Comparison of ENCODE assay signal across 8 mouse cellular contexts in genomic region chr7:4877226-4877625, GRCm38 (mm10). TPM values are rescaled to one million over a fixed set of nuclear protein-coding genes. Genes with fewer than 3 reads are reported as not detected.
A peak's percentile ranks its signal among the peaks of the same experiment; 100 is the strongest.
DNase-seq lines count a peak whose midpoint lies in the region; ATAC-seq and TF ChIP-seq lines count a peak whose summit lies in the region.

No protein-coding gene starts in this region.

- H3ac ChIP-seq in myocyte (ENCODE audit: control insufficient read depth, insufficient read length), result no peak overlapping the region

- H3K9me3 ChIP-seq in embryonic facial prominence, embryonic 10.5 days, result peaks cover 4% of the 10 kb centered on the region; the same call in 1 of the 2 replicates

- no peaks in the 10 kb centered on the region for H3K27me3 ChIP-seq in embryonic facial prominence, embryonic 10.5 days (replicated peaks; ENCODE audit: low read depth, poor library complexity, severe bottlenecking)
- no peaks in the 10 kb centered on the region for H3K27me3 ChIP-seq in myocyte (ENCODE audit: control insufficient read depth, insufficient read depth, insufficient read length)

- no peak for TF ChIP-seq POLR2A in myocyte (IDR thresholded peaks at IDR 0.05; ENCODE audit: insufficient read length, low read depth)

- H3K4me3 ChIP-seq in left cerebral cortex, adult 2 months, result peak overlapping the region; percentile 62
- peak overlapping the region; percentile 68 for H3K4me3 ChIP-seq in embryonic facial prominence, embryonic 10.5 days
- peak overlapping the region; percentile 20 for H3K4me3 ChIP-seq in myocyte

- peak; percentile 32 for ATAC-seq in inflammation-experienced regulatory T-cells, adult 6 months

- no peaks in the 10 kb centered on the region for H3K79me2 ChIP-seq in myocyte (ENCODE audit: control insufficient read depth, insufficient read depth)

- peak overlapping the region; percentile 71; the same call in 1 of the 2 replicates for H3K27ac ChIP-seq in left cerebral cortex, adult 2 months
- peak overlapping the region; percentile 76 for H3K27ac ChIP-seq in embryonic facial prominence, embryonic 10.5 days (replicated peaks)

- intact Hi-C loops in left cerebral cortex, adult 2 months (cut with DNase I), result no loop called here
- intact Hi-C loops in left cerebral cortex, postnatal 36 days (cut with DNase I), result no loop called here

- no peaks in the 10 kb centered on the region for H3K36me3 ChIP-seq in embryonic facial prominence, embryonic 10.5 days (replicated peaks)
- no peaks in the 10 kb centered on the region for H3K36me3 ChIP-seq in myocyte (ENCODE audit: control insufficient read depth, insufficient read depth)

- DNase-seq in left cerebral cortex, adult 2 months (ENCODE audit: extremely low spot score in 1 of 2, low spot score in 2 of 2), result no peak
- DNase-seq in left cerebral cortex, postnatal 36 days (ENCODE audit: low spot score in 2 of 2), result no peak
- no peak for DNase-seq in embryonic facial prominence, embryonic 10.5 days (ENCODE audit: low spot score)
- no peak for DNase-seq in embryo, embryonic 9.5 days (ENCODE audit: extremely low spot score)
- DNase-seq in cerebellum, postnatal 4 days (ENCODE audit: low spot score in 2 of 2), result no peak
- no peak for DNase-seq in embryo, embryonic 10 days (ENCODE audit: low spot score)

- H3K4me1 ChIP-seq in embryonic facial prominence, embryonic 10.5 days, result peaks cover 23% of the 10 kb centered on the region

- TF ChIP-seq CTCF in left cerebral cortex, adult 2 months (IDR thresholded peaks at IDR 0.05), result no peak

- WGBS in embryonic facial prominence, embryonic 10.5 days, result 12% methylated on average over 11 of the region's 11 CpGs

- peak overlapping the region; percentile 81 for H3K4me2 ChIP-seq in myocyte (ENCODE audit: low read depth)

TF ChIP-seq in myocyte, 11 proteins besides CTCF, POLR2A, EP300 and RAD21:
- TF ChIP-seq MAX (IDR thresholded peaks at IDR 0.05; ENCODE audit: low read depth) (no peak), POLR2AphosphoS2 (IDR thresholded peaks at IDR 0.05; ENCODE audit: insufficient read length, low read depth) (no peak), TCF12 (IDR thresholded peaks at IDR 0.05; ENCODE audit: insufficient read depth, poor library complexity, severe bottlenecking) (no peak), SRF (IDR thresholded peaks at IDR 0.05; ENCODE audit: control insufficient read depth, insufficient read length, low read depth) (no peak), E2F4 (IDR thresholded peaks at IDR 0.05; ENCODE audit: insufficient read depth) (no peak), MYOG (IDR thresholded peaks at IDR 0.05; ENCODE audit: control insufficient read depth in 1 of 3, insufficient read depth in 1 of 3, insufficient read length in 2 of 3, low read depth in 2 of 3) (no peak), USF1 (IDR thresholded peaks at IDR 0.05; ENCODE audit: low read depth) (no peak), TCF3 (IDR thresholded peaks at IDR 0.05; ENCODE audit: insufficient read length, low read depth) (no peak), CEBPB (IDR thresholded peaks at IDR 0.05; ENCODE audit: insufficient read depth, poor library complexity, severe bottlenecking) (no peak), MYOD1 (IDR thresholded peaks at IDR 0.05; ENCODE audit: control insufficient read depth in 1 of 3, insufficient read length in 2 of 3, low read depth in 2 of 3) (no peak), REST (IDR thresholded peaks at IDR 0.05; ENCODE audit: insufficient read depth, insufficient read length) (no peak)

RNA-seq across cellular contexts. Expression of gene Isoc2a, which starts 0.3 kb away (rescaled TPM):
- total RNA-seq in left cerebral cortex, adult 2 months (2021), result 10 to 100 TPM; 11.3 to 12.6 TPM
- 10 to 100 TPM; 10.3 to 13.5 TPM for total RNA-seq in left cerebral cortex, postnatal 36 days (2021)
- polyA plus RNA-seq in embryonic facial prominence, embryonic 10.5 days (2016; fragmentation: Nextera tagmentation; extraction: Ambion mirVana), result 0.68 and 0.86 TPM in 2 replicates
- under 1 TPM; 0.58 to 0.92 (median 0.70) TPM for polyA plus RNA-seq in inflammation-experienced regulatory T-cells, adult 6 months (2017; shearing (Covaris generic))
- 3.3 TPM for polyA plus RNA-seq in myocyte (2012; fragmentation: generic; extraction: Trizol)

RNA-seq across cellular contexts. Expression of gene Isoc2b, which starts 7.2 kb away (rescaled TPM):
- 1 to 10 TPM; 6.9 to 9.3 TPM for total RNA-seq in left cerebral cortex, adult 2 months (2021)
- 1 to 10 TPM; 6.0 to 8.6 TPM for total RNA-seq in left cerebral cortex, postnatal 36 days (2021)
- 2.6 and 4.1 TPM in 2 replicates for polyA plus RNA-seq in embryonic facial prominence, embryonic 10.5 days (2016; fragmentation: Nextera tagmentation; extraction: Ambion mirVana)
- 10 to 100 TPM; 26.6 to 36.5 (median 34.4) TPM for polyA plus RNA-seq in inflammation-experienced regulatory T-cells, adult 6 months (2017; shearing (Covaris generic))
- 0.65 TPM for polyA plus RNA-seq in myocyte (2012; fragmentation: generic; extraction: Trizol)

RNA-seq across cellular contexts. Expression of gene Gm36210, which starts 29.1 kb away (rescaled TPM):
- total RNA-seq in left cerebral cortex, adult 2 months (2021), result under 1 TPM; 0.27 to 0.28 TPM
- total RNA-seq in left cerebral cortex, postnatal 36 days (2021), result under 1 TPM in 1 of 2 experiments, not detected in 1; 0.32 TPM
- polyA plus RNA-seq in embryonic facial prominence, embryonic 10.5 days (2016; fragmentation: Nextera tagmentation; extraction: Ambion mirVana), result 0.22 TPM in 1 of 2 replicates, not detected in the other
- polyA plus RNA-seq in inflammation-experienced regulatory T-cells, adult 6 months (2017; shearing (Covaris generic)), result not detected
- not detected for polyA plus RNA-seq in myocyte (2012; fragmentation: generic; extraction: Trizol)

RNA-seq across cellular contexts. Expression of gene Shisa7, which starts 32.7 kb away (rescaled TPM):
- 100 to 1,000 TPM; 134 to 138 TPM for total RNA-seq in left cerebral cortex, adult 2 months (2021)
- 100 to 1,000 TPM in 1 of 2 experiments, 10 to 100 TPM in 1; 95.1 to 151 TPM for total RNA-seq in left cerebral cortex, postnatal 36 days (2021)
- polyA plus RNA-seq in embryonic facial prominence, embryonic 10.5 days (2016; fragmentation: Nextera tagmentation; extraction: Ambion mirVana), result 0.23 and 0.35 TPM in 2 replicates
- polyA plus RNA-seq in inflammation-experienced regulatory T-cells, adult 6 months (2017; shearing (Covaris generic)), result not detected
- not detected for polyA plus RNA-seq in myocyte (2012; fragmentation: generic; extraction: Trizol)

RNA-seq across cellular contexts. Expression of gene Zfp628, which starts 37.8 kb away (rescaled TPM):
- 10 to 100 TPM; 15.8 to 16.4 TPM for total RNA-seq in left cerebral cortex, adult 2 months (2021)
- 10 to 100 TPM; 14.0 to 17.0 TPM for total RNA-seq in left cerebral cortex, postnatal 36 days (2021)
- polyA plus RNA-seq in embryonic facial prominence, embryonic 10.5 days (2016; fragmentation: Nextera tagmentation; extraction: Ambion mirVana), result 4.5 and 4.6 TPM in 2 replicates
- 1 to 10 TPM in 2 of 3 experiments, under 1 TPM in 1; 0.93 to 1.8 (median 1.6) TPM for polyA plus RNA-seq in inflammation-experienced regulatory T-cells, adult 6 months (2017; shearing (Covaris generic))
- 8.0 TPM for polyA plus RNA-seq in myocyte (2012; fragmentation: generic; extraction: Trizol)
